Mouse (Mus musculus): ENCODE data around the gene Sort1. TPM values are rescaled to one million over a fixed set of nuclear protein-coding genes. Genes with fewer than 3 reads are reported as not detected.

Sort1 gene
- polyA plus RNA-seq, 1 experiment = 141 TPM

GRCm38 (mm10) chr3:108294398-108294797 is 10.5 kb downstream of the Sort1 start:
- TF ChIP-seq POLR2A (IDR thresholded peaks at IDR 0.05; ENCODE audit: borderline replicate concordance, extremely low read depth, low read depth, low read length) = no peak
- TF ChIP-seq CTCF (IDR thresholded peaks at IDR 0.05; ENCODE audit: insufficient read depth, low read length) = no peak
- WGBS = 27% methylated on average over 2 of the region's 2 CpGs
- no peak for DNase-seq
- H3K4me1 ChIP-seq (ENCODE audit: control insufficient read depth, insufficient read depth, low read length) = peaks cover 51% of the 10 kb centered on the region
- no peak overlapping the region for H3K4me3 ChIP-seq (replicated peaks; ENCODE audit: extremely low read depth, low read depth, low read length)

- no peak for TF ChIP-seq CTCF (IDR thresholded peaks at IDR 0.05; ENCODE audit: insufficient read depth, low read length)
- TF ChIP-seq POLR2A (IDR thresholded peaks at IDR 0.05; ENCODE audit: borderline replicate concordance, extremely low read depth, low read depth, low read length) = no peak
- peaks cover 41% of the 10 kb centered on the region for H3K4me1 ChIP-seq (ENCODE audit: control insufficient read depth, insufficient read depth, low read length)
- H3K4me3 ChIP-seq (replicated peaks; ENCODE audit: extremely low read depth, low read depth, low read length) = no peak overlapping the region
- no peak for DNase-seq
- WGBS = 12% methylated on average over 14 of the region's 14 CpGs
These were observed 11.7 kb downstream of the Sort1 start for GRCm38 (mm10) chr3:108295379-108296219.

GRCm38 (mm10) chr3:108296220-108297049 is 12.6 kb downstream of the Sort1 start:
- TF ChIP-seq POLR2A (IDR thresholded peaks at IDR 0.05; ENCODE audit: borderline replicate concordance, extremely low read depth, low read depth, low read length) (no peak), CTCF (IDR thresholded peaks at IDR 0.05; ENCODE audit: insufficient read depth, low read length) (no peak)
- DNase-seq = no peak
- Histone ChIP-seq H3K4me3 (replicated peaks; ENCODE audit: extremely low read depth, low read depth, low read length) (no peak overlapping the region), H3K4me1 (ENCODE audit: control insufficient read depth, insufficient read depth, low read length) (peaks cover 37% of the 10 kb centered on the region)
- 11% methylated on average over 14 of the region's 14 CpGs for WGBS

- DNase-seq = no peak
- H3K4me1 ChIP-seq (ENCODE audit: control insufficient read depth, insufficient read depth, low read length) = peaks cover 37% of the 10 kb centered on the region
- no peak overlapping the region for H3K4me3 ChIP-seq (replicated peaks; ENCODE audit: extremely low read depth, low read depth, low read length)
- TF ChIP-seq POLR2A (IDR thresholded peaks at IDR 0.05; ENCODE audit: borderline replicate concordance, extremely low read depth, low read depth, low read length) = no peak
- no peak for TF ChIP-seq CTCF (IDR thresholded peaks at IDR 0.05; ENCODE audit: insufficient read depth, low read length)
- 58% methylated on average over 7 of the region's 7 CpGs for WGBS
These were observed 13.2 kb downstream of the Sort1 start for GRCm38 (mm10) chr3:108297050-108297419.

- TF ChIP-seq POLR2A (IDR thresholded peaks at IDR 0.05; ENCODE audit: borderline replicate concordance, extremely low read depth, low read depth, low read length) = no peak
- TF ChIP-seq CTCF (IDR thresholded peaks at IDR 0.05; ENCODE audit: insufficient read depth, low read length) = no peak
- peaks cover 37% of the 10 kb centered on the region for H3K4me1 ChIP-seq (ENCODE audit: control insufficient read depth, insufficient read depth, low read length)
- 30% methylated on average over 7 of the region's 7 CpGs for WGBS
- H3K4me3 ChIP-seq (replicated peaks; ENCODE audit: extremely low read depth, low read depth, low read length) = no peak overlapping the region
- DNase-seq = no peak
These were observed 14.0 kb downstream of the Sort1 start for GRCm38 (mm10) chr3:108297603-108298553.

- no peak for DNase-seq
- Histone ChIP-seq H3K4me1 (ENCODE audit: control insufficient read depth, insufficient read depth, low read length) (peaks cover 23% of the 10 kb centered on the region), H3K4me3 (replicated peaks; ENCODE audit: extremely low read depth, low read depth, low read length) (no peak overlapping the region)
- WGBS = 74% methylated on average over 6 of the region's 6 CpGs
- no peak for TF ChIP-seq POLR2A (IDR thresholded peaks at IDR 0.05; ENCODE audit: borderline replicate concordance, extremely low read depth, low read depth, low read length)
- TF ChIP-seq CTCF (IDR thresholded peaks at IDR 0.05; ENCODE audit: insufficient read depth, low read length) = no peak
These were observed 16.7 kb downstream of the Sort1 start for GRCm38 (mm10) chr3:108300455-108301030.

GRCm38 (mm10) chr3:108303683-108304082 is 19.8 kb downstream of the Sort1 start:
- Histone ChIP-seq H3K4me1 (ENCODE audit: control insufficient read depth, insufficient read depth, low read length) (peaks cover 3% of the 10 kb centered on the region; the same call in 1 of the 2 replicates), H3K4me3 (replicated peaks; ENCODE audit: extremely low read depth, low read depth, low read length) (no peak overlapping the region)
- TF ChIP-seq CTCF (IDR thresholded peaks at IDR 0.05; ENCODE audit: insufficient read depth, low read length) = no peak
- TF ChIP-seq POLR2A (IDR thresholded peaks at IDR 0.05; ENCODE audit: borderline replicate concordance, extremely low read depth, low read depth, low read length) = no peak
- DNase-seq = no peak
- WGBS = 92% methylated on average over 8 of the region's 8 CpGs

- WGBS = 78% methylated on average over 4 of the region's 4 CpGs
- H3K4me3 ChIP-seq (replicated peaks; ENCODE audit: extremely low read depth, low read depth, low read length) = no peak overlapping the region
- no peak for DNase-seq
- peaks cover 3% of the 10 kb centered on the region; the same call in 1 of the 2 replicates for H3K4me1 ChIP-seq (ENCODE audit: control insufficient read depth, insufficient read depth, low read length)
- TF ChIP-seq CTCF (IDR thresholded peaks at IDR 0.05; ENCODE audit: insufficient read depth, low read length) (no peak), POLR2A (IDR thresholded peaks at IDR 0.05; ENCODE audit: borderline replicate concordance, extremely low read depth, low read depth, low read length) (no peak)
These were observed 20.9 kb downstream of the Sort1 start for GRCm38 (mm10) chr3:108304747-108305146.

All from lung, adult 2 months (tissue).